Mouse (Mus musculus) kidney, embryonic 14.5 days (tissue): ENCODE measurements around the gene Nptx2. TPM values are rescaled to one million over a fixed set of nuclear protein-coding genes. Genes with fewer than 3 reads are reported as not detected.

Experiments
- ATAC-seq: fragments of 200-750 bp; cut with Nextera tagmentation; 2 replicates; pipeline ENCODE4 v1.8.0; 2017; ENCODE audit warnings: moderate number of reproducible peaks, mild to moderate bottlenecking, moderate TSS enrichment, moderate library complexity; ENCODE audit not compliant: low FRiP score, low TSS enrichment
- H3K27ac ChIP-seq: fragments of 300-500 bp; sonication (generic); 2 replicates; pipeline ENCODE4 v1.5.1; 2014; ENCODE audit warnings: low read depth, mild to moderate bottlenecking, low read length, moderate library complexity, mixed read lengths
- H3K27me3 ChIP-seq: fragments of 300-500 bp; sonication (generic); 2 replicates; pipeline ENCODE4 v1.6.1; 2014; ENCODE audit warnings: mild to moderate bottlenecking, low read length; ENCODE audit not compliant: control insufficient read depth, insufficient read depth
- H3K36me3 ChIP-seq: fragments of 300-500 bp; sonication (generic); 2 replicates; pipeline ENCODE4 v1.6.1; 2014; ENCODE audit warnings: low read length, mixed read lengths; ENCODE audit not compliant: control insufficient read depth, insufficient read depth
- H3K4me1 ChIP-seq: fragments of 300-500 bp; sonication (generic); 2 replicates; pipeline ENCODE4 v1.6.1; 2014; ENCODE audit warnings: low read length, mixed read lengths; ENCODE audit not compliant: control insufficient read depth, insufficient read depth
- H3K4me2 ChIP-seq: fragments of 300-500 bp; sonication (generic); replicated peaks from 2 replicates; pipeline ENCODE4 v1.6.1; 2014; ENCODE audit warnings: low read depth, mild to moderate bottlenecking, low read length
- H3K4me3 ChIP-seq: fragments of 300-500 bp; sonication (generic); 2 replicates; pipeline ENCODE4 v1.5.1; 2014; ENCODE audit warnings: mild to moderate bottlenecking, low read length
- H3K9ac ChIP-seq: fragments of 300-500 bp; sonication (generic); 2 replicates; pipeline ENCODE4 v1.6.1; 2014; ENCODE audit warnings: low read depth, mild to moderate bottlenecking, low read length, moderate library complexity
- H3K9me3 ChIP-seq: fragments of 300-500 bp; sonication (generic); 2 replicates; pipeline ENCODE4 v1.6.1; 2016; ENCODE audit warnings: low read length; ENCODE audit not compliant: control insufficient read depth
- WGBS: fragments of 180-500 bp; shearing (Covaris S2); extraction: QIAGEN DNeasy Blood & Tissue Kit; methylation state at CpG from one replicate; pipeline ENCODE4 v1.1.7; 2014; 5-methylcytosine and 5-hydroxymethylcytosine counted together
- polyA plus RNA-seq: library from polyadenylated mRNA; unstranded; fragments of >200 nt; fragmentation: Nextera tagmentation; extraction: Ambion mirVana; gene quantifications from 2 replicates; pipeline ENCODE4 v1.2.1, GENCODE M21; 2014

The Nptx2 gene
- polyA plus RNA-seq, 1 experiment from 2014 or later: 0.80 TPM

DNA sequence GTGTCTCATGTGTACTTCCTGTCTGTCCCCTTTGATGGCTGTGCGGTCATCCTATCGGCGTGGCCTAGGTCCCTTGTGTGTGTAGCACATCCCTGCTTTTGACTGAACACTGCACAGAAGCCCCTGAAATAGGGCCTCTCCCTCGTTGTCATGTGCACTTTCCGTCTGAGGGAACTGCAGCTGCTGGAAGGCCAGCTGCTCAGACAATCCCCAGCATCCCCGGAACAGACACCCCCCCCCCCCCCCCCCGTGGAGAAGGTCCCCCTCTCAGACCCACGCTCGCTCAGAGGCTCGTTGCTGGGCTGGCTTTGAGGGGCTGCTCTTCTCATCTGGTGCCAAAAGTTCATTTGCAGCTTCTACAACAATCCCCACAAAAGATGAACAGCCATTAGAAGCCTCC lies 11.0 kb downstream of the Nptx2 start:
- 0 out of 2 replicates have a peak, but pooled peaks have one; percentile 20 for ATAC-seq

DNA sequence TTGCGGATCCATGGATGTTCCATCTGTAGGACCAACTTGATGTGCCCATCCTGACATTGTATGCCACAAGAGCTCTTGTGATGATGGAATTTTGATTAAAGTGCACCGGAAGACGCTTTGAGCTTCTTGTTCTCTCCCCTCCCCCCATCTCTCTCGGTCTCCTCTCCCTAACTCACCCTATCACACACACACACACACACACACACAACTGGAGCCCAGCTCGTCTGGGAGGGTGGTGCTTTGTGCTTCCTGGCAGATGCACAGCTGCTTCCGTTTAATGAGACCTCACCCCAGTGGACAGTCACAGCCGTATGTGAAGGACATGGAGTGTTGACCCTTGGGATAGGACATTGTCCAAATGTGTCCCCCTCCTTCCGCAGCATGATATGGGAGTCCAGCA lies 11.7 kb downstream of the Nptx2 start:
- H3K27ac ChIP-seq: no peak overlapping the region
- 61% methylated on average over 8 of the region's 8 CpGs for WGBS
- ATAC-seq: no peak

More for the DNA sequence above, 11.0 kb downstream of the Nptx2 start:
- H3K9me3 ChIP-seq: no peaks in the 10 kb centered on the region
- no peak overlapping the region for H3K9ac ChIP-seq
- no peaks in the 10 kb centered on the region for H3K36me3 ChIP-seq
- no peak overlapping the region for H3K4me2 ChIP-seq
- H3K27me3 ChIP-seq: no peaks in the 10 kb centered on the region
- H3K4me1 ChIP-seq: no peaks in the 10 kb centered on the region
- no peak overlapping the region for H3K27ac ChIP-seq
- 40% methylated on average over 7 of the region's 10 CpGs for WGBS
- H3K4me3 ChIP-seq: no peak overlapping the region

DNA sequence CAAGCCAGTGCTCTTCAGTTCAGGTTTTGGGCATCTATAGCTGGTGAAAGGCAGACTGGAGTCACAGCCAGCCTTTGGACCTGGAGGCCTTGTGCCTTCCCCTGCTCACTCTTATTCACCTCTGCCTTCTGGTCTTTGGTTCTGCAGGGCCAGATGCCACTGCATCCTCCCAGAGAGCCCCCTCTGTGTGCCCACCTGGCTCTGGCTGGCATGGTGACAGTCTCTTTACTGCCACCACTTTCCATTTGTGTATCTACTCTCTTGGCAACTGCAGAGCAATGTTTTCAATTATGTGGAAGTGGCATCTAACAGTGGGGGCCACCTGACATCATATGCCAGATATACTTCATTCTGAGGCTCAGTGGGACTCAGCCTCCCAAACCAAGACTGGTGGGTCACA lies 12.8 kb downstream of the Nptx2 start:
- Histone ChIP-seq H3K4me1 (no peaks in the 10 kb centered on the region), H3K4me2 (no peak overlapping the region), H3K4me3 (no peak overlapping the region), H3K9ac (no peak overlapping the region), H3K36me3 (no peaks in the 10 kb centered on the region), H3K27me3 (no peaks in the 10 kb centered on the region), H3K27ac (no peak overlapping the region), H3K9me3 (no peaks in the 10 kb centered on the region)
- no peak for ATAC-seq

More for the DNA sequence above, 11.7 kb downstream of the Nptx2 start:
- no peaks in the 10 kb centered on the region for H3K27me3 ChIP-seq
- no peak overlapping the region for H3K9ac ChIP-seq
- no peaks in the 10 kb centered on the region for H3K36me3 ChIP-seq
- no peaks in the 10 kb centered on the region for H3K9me3 ChIP-seq
- no peaks in the 10 kb centered on the region for H3K4me1 ChIP-seq
- H3K4me3 ChIP-seq: no peak overlapping the region
- H3K4me2 ChIP-seq: no peak overlapping the region

DNA sequence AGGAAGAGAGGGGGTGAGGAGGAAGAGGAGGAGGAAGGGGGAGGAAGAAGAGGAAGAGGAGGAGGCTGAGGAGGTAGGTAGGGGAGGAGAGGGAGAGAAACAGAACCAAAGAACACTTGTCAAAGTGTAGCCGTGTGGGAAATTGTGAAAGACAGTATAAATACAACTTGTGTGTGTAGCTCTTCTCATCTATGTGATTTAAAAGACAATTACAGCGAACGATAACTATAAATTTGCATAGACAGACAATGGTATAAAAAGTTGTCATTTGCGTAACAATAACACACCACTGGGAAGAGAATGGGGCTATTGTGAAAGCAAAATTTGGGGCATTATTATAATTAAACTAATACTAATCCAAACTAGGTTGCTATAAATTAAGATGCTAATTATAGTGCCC lies 20.0 kb downstream of the Nptx2 start:
- WGBS: 81% methylated on average over 4 of the region's 4 CpGs
- Histone ChIP-seq H3K27me3 (no peaks in the 10 kb centered on the region), H3K9ac (no peak overlapping the region), H3K9me3 (no peaks in the 10 kb centered on the region), H3K27ac (no peak overlapping the region), H3K4me3 (no peak overlapping the region), H3K4me2 (no peak overlapping the region), H3K4me1 (no peaks in the 10 kb centered on the region), H3K36me3 (no peaks in the 10 kb centered on the region)
- no peak for ATAC-seq

DNA sequence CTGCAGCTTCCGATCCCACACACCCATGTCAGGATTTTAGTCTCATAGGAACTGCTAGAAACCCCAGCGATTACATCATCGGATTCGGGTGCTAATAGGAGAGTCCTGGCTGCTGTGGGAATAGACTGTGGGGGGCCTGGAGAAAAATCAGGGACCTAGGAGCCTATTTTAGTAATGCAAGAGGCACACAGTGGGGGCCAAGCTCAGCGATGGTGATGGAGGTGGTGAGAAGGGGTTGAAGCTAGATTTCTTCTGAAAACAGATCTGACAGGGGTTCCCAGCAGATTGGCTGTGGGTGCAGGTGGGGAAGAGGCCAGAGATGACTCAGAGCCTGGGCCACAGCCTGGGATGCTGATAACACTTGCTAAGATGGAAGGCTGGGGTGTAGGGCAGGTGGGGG lies 39.4 kb downstream of the Nptx2 start:
- no peak for ATAC-seq
- Histone ChIP-seq H3K36me3 (no peaks in the 10 kb centered on the region), H3K4me2 (no peak overlapping the region), H3K4me1 (no peaks in the 10 kb centered on the region), H3K27ac (no peak overlapping the region), H3K9ac (no peak overlapping the region), H3K9me3 (no peaks in the 10 kb centered on the region), H3K4me3 (no peak overlapping the region), H3K27me3 (no peaks in the 10 kb centered on the region)
- WGBS: 89% methylated on average over 5 of the region's 5 CpGs

DNA sequence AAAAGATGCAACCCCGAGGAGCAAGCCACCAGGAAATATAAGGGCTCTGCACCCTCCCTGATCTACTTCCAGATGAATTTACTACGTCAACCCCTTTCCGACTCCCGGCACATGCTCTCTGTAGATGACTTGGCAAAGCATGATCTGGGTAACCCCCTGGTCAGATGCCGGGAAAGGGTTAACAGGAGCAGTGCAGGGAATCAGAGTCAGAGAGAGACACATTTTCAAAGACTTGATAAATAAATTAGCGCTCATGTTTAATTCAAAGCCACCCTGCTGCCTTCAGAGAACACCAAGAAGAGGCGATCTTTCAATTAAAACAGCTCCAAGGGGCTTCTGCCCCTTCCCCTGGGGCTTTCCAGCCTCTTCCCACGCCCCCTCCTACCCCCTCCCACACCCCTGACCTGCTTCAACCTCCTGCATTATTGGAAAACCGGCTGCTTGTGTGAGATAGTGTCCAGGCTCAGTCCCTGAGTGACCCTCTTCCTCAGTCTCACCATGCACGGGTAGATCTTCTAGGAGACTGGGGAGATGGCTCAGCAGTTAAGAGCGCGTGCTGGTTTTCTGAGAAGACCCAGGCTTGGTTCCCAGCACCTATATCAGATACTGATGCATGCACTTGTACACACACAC lies 45.7 kb downstream of the Nptx2 start:
- Histone ChIP-seq H3K4me3 (no peak overlapping the region), H3K27me3 (no peaks in the 10 kb centered on the region), H3K27ac (no peak overlapping the region), H3K4me2 (no peak overlapping the region), H3K9ac (no peak overlapping the region), H3K36me3 (no peaks in the 10 kb centered on the region), H3K4me1 (no peaks in the 10 kb centered on the region), H3K9me3 (no peaks in the 10 kb centered on the region)
- no peak for ATAC-seq
- WGBS: 50% methylated on average over 12 of the region's 12 CpGs

DNA sequence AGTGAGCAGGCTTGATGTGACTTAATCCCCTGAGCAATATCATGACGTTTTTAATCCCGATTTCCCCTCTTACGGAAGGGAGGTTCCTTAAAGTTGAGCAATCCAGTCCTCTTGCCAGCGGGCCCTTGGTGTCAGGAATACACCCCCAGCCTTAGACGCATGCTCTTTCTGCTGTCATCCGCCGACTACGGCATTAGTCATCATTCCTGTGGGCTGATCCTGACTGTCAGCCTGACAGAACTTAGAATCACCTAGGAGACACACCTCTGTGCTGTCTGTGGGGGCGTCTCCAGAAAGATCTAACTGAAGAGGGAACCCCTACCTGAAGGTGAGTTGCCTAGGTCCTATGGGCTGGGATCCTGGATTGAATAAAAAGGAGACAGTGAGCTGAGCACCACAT lies 49.1 kb downstream of the Nptx2 start:
- no peak for ATAC-seq
- H3K27me3 ChIP-seq: no peaks in the 10 kb centered on the region
- H3K4me1 ChIP-seq: no peaks in the 10 kb centered on the region
- no peaks in the 10 kb centered on the region for H3K36me3 ChIP-seq
- WGBS: 91% methylated on average over 9 of the region's 9 CpGs
- H3K27ac ChIP-seq: no peak overlapping the region
- H3K9ac ChIP-seq: no peak overlapping the region
- no peaks in the 10 kb centered on the region for H3K9me3 ChIP-seq
- H3K4me2 ChIP-seq: no peak overlapping the region
- H3K4me3 ChIP-seq: no peak overlapping the region

Other genes with a start within 250 kb of the Nptx2 start
- 9.0 and 13.2 TPM in 2 replicates for gene Baiap2l1, start 187.8 kb upstream of the Nptx2 start, polyA plus RNA-seq
- 0.12 and 0.24 TPM in 2 replicates for gene Tmem130, start 215.9 kb downstream of the Nptx2 start, polyA plus RNA-seq
- gene Trrap, start 221.8 kb downstream of the Nptx2 start, polyA plus RNA-seq: 73.2 and 110 TPM in 2 replicates